Mouse (Mus musculus) hindbrain, embryonic 15.5 days (tissue): Measurements from ENCODE around the gene Zfp771. TPM values are rescaled to one million over a fixed set of nuclear protein-coding genes. Genes with fewer than 3 reads are reported as not detected.

Experiments
- ATAC-seq: fragments of 200-750 bp; cut with Nextera tagmentation; 2 replicates; pipeline ENCODE4 v1.8.0; 2017; ENCODE audit warnings: low read depth, moderate number of reproducible peaks, moderate TSS enrichment; ENCODE audit not compliant: low FRiP score
- H3K27ac ChIP-seq: fragments of 300-500 bp; sonication (generic); replicated peaks from 2 replicates; pipeline ENCODE4 v1.5.1; 2015; ENCODE audit warnings: mild to moderate bottlenecking, inconsistent platforms
- H3K27me3 ChIP-seq: fragments of 300-500 bp; sonication (generic); 2 replicates; pipeline ENCODE4 v1.6.1; 2015; ENCODE audit warnings: control low read depth, inconsistent platforms
- H3K36me3 ChIP-seq: fragments of 300-500 bp; sonication (generic); 2 replicates; pipeline ENCODE4 v1.6.1; 2015; ENCODE audit warnings: control low read depth, inconsistent platforms
- H3K4me1 ChIP-seq: fragments of 300-500 bp; sonication (generic); replicated peaks from 2 replicates; pipeline ENCODE4 v1.6.1; 2015; ENCODE audit warnings: control low read depth, inconsistent platforms
- H3K4me2 ChIP-seq: fragments of 300-500 bp; sonication (generic); 2 replicates; pipeline ENCODE4 v1.6.1; 2015; ENCODE audit warnings: moderate library complexity, mild to moderate bottlenecking, inconsistent platforms
- H3K4me3 ChIP-seq: fragments of 300-500 bp; sonication (generic); 2 replicates; pipeline ENCODE4 v1.5.1; 2015; ENCODE audit warnings: mild to moderate bottlenecking, inconsistent platforms
- H3K9ac ChIP-seq: fragments of 300-500 bp; sonication (generic); 2 replicates; pipeline ENCODE4 v1.6.1; 2015; ENCODE audit warnings: inconsistent platforms
- H3K9me3 ChIP-seq: fragments of 300-500 bp; sonication (generic); 2 replicates; pipeline ENCODE4 v1.6.1; 2016; ENCODE audit warnings: control low read depth, inconsistent platforms
- WGBS: fragments of 180-500 bp; shearing (Covaris S2); methylation state at CpG from one replicate; pipeline ENCODE4 v1.1.7; 2015; 5-methylcytosine and 5-hydroxymethylcytosine counted together
- polyA plus RNA-seq: library from polyadenylated mRNA; unstranded; fragments of >200 nt; fragmentation: Nextera tagmentation; extraction: Ambion mirVana; gene quantifications from 2 replicates; pipeline ENCODE4 v1.2.1, GENCODE M21; 2015

Zfp771 gene
- polyA plus RNA-seq, 1 experiment from 2014 or later, result 80.9 TPM

DNA sequence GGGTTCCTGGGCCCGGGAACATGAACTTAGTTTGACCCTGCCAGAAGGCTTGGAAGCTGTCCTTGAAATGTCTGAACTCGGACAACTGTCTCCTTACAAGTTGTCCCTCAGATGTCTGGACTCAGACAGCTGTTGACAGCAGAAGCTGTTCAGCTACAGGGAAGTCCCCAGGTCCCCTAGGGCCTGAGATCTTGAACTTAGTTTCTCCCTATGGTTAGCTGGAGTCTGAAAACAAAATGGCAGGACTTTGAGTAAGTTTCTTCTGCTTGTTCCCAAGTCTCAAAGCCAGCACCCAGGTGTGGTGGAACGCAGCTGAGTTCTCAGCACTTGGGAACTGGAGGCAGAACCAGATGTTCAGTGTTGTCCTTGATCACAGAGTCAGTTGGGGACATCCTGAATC lies 36.0 kb downstream of the Zfp771 start:
- Histone ChIP-seq H3K9ac (no peak overlapping the region), H3K4me2 (no peak overlapping the region), H3K4me1 (no peaks in the 10 kb centered on the region), H3K9me3 (no peaks in the 10 kb centered on the region), H3K27ac (no peak overlapping the region), H3K4me3 (no peak overlapping the region), H3K36me3 (no peaks in the 10 kb centered on the region), H3K27me3 (no peaks in the 10 kb centered on the region)
- ATAC-seq, result no peak
- 75% methylated on average over 3 of the region's 3 CpGs for WGBS

DNA sequence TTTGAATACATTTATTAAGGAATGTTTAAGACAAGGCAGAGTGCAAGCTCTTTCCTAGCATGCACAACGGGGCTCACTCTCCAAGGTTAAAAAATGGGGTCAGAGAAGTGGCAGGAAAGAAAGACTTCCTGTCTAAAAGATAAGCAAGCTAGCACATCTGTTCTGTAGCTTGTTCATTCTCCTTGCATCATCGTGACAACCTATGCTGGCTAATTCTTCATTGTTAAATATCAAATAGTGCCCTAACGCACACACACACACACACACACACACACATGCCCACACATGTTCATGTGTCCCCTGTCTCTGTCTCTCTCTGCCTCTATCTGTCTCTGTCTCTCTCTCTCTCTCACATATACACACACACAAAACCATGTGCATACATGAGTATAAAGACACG lies 37.0 kb downstream of the Zfp771 start:
- Histone ChIP-seq H3K27me3 (no peaks in the 10 kb centered on the region), H3K27ac (no peak overlapping the region), H3K4me2 (no peak overlapping the region), H3K4me1 (no peaks in the 10 kb centered on the region), H3K36me3 (no peaks in the 10 kb centered on the region), H3K4me3 (no peak overlapping the region), H3K9me3 (no peaks in the 10 kb centered on the region), H3K9ac (no peak overlapping the region)
- 85% methylated on average over 4 of the region's 4 CpGs for WGBS
- no peak for ATAC-seq

DNA sequence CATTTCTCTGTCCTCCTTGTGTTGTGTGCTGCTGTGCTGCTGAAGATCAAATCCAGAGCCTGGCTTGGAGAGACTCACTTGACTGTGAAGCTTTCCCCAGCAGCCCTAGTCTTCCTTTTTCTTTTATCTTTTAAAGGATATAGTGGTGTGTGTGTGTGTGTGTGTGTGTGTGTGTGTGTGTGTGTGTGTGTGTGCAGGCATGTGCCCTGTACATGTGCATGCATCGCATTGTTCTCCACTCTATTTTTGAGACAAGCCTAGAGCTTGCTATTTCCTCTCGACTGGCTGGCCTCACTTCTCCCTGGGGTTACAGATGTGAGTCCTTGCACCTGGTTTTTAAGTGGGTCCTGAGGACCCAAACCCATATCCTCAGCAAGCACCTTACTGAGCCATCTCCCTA lies 38.1 kb downstream of the Zfp771 start:
- 86% methylated on average over 2 of the region's 2 CpGs for WGBS
- Histone ChIP-seq H3K4me1 (no peaks in the 10 kb centered on the region), H3K4me3 (no peak overlapping the region), H3K27me3 (no peaks in the 10 kb centered on the region), H3K9me3 (no peaks in the 10 kb centered on the region), H3K27ac (no peak overlapping the region), H3K4me2 (no peak overlapping the region), H3K9ac (no peak overlapping the region), H3K36me3 (no peaks in the 10 kb centered on the region)
- ATAC-seq, result no peak

DNA sequence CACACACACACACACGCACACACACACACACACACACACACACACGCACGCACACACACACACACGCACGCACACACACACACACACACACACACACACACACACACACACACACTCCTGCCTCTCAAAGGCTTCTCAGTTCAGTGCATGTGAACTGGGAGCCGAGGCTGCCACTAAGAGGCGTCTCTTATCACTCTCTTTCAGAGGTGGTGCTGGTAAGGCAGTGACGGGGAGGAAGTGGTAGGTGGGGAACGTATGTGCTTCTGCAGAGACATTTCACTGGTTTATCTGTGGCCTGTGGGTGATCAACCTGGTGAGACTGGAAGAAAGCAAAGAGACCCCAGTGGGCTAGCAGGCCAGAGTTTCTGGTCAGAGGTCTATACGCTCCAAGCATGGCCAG lies 41.1 kb downstream of the Zfp771 start:
- Histone ChIP-seq H3K9ac (no peak overlapping the region), H3K4me1 (no peaks in the 10 kb centered on the region), H3K4me2 (no peak overlapping the region), H3K9me3 (no peaks in the 10 kb centered on the region), H3K27me3 (no peaks in the 10 kb centered on the region), H3K36me3 (no peaks in the 10 kb centered on the region), H3K27ac (no peak overlapping the region), H3K4me3 (no peak overlapping the region)
- 89% methylated on average over 7 of the region's 10 CpGs for WGBS
- no peak for ATAC-seq

DNA sequence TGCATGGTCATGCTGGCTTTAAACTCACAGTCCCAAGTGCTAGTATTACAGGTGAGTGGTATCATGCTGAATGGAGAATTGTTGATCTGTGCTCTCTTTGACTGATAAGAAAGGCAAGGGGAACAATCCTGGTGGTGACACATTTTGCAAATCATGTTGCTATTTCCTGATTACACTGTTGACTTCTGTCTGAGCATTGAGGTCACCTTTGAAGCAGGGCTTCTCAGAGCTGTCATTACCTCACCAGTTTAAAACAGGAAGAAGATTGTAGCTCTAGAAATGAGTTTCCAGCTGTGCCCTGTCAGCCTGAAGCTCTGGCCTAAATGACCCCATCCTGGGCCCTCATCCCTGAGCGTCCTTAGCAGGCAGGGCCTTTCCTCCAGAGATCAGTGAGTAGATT lies 43.9 kb downstream of the Zfp771 start:
- Histone ChIP-seq H3K4me3 (no peak overlapping the region), H3K9ac (no peak overlapping the region), H3K4me2 (no peak overlapping the region), H3K9me3 (no peaks in the 10 kb centered on the region), H3K4me1 (no peaks in the 10 kb centered on the region), H3K36me3 (no peaks in the 10 kb centered on the region), H3K27me3 (no peaks in the 10 kb centered on the region), H3K27ac (no peak overlapping the region)
- WGBS, result 79% methylated on average over 1 of the region's 1 CpGs
- ATAC-seq, result no peak

DNA sequence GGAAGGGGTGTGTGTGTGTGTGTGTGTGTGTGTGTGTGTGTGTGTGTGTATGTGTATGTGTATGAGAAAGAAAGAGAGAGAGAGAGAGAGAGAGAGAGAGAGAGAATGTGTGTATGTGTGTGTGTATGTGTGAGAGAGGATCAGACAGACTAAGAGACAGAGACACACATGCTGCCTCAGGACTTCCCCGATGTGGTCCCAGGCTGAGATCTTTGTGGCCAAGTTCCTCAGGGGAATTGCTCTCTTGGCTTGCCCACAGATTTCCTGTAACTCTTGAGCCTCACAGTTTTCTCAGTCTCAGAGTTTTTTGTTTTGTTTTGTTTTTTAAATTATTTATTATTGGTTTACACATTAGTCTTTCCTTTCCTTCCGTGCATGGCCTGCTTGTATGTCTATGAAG lies 45.2 kb downstream of the Zfp771 start:
- no peak overlapping the region for H3K4me2 ChIP-seq
- no peaks in the 10 kb centered on the region for H3K27me3 ChIP-seq
- H3K9me3 ChIP-seq, result no peaks in the 10 kb centered on the region
- no peaks in the 10 kb centered on the region for H3K4me1 ChIP-seq
- ATAC-seq, result no peak
- no peak overlapping the region for H3K27ac ChIP-seq
- H3K9ac ChIP-seq, result no peak overlapping the region
- H3K36me3 ChIP-seq, result no peaks in the 10 kb centered on the region
- WGBS, result 70% methylated on average over 2 of the region's 2 CpGs
- H3K4me3 ChIP-seq, result no peak overlapping the region

DNA sequence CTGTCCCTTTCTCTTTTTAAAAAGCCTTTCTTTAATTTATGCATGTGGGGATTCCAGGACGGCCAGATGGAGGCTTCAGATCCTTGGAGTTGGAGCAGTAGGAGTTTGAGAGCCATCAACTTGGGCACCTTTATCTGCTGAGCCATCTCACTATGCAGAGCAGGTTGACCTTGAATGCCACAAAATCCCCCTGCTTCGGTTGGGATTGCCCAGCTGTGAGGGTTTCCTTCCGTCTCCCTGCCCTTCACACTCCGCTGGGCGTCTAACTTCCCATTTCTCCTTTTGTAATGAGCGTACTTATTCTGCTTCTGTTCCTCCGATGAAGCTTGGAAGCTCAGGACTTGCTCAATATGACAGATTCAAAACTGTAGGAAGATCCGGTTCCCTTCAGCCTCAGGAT lies 46.1 kb downstream of the Zfp771 start:
- H3K9me3 ChIP-seq, result no peaks in the 10 kb centered on the region
- no peak overlapping the region for H3K4me3 ChIP-seq
- H3K4me2 ChIP-seq, result no peak overlapping the region
- no peaks in the 10 kb centered on the region for H3K36me3 ChIP-seq
- no peak for ATAC-seq
- 60% methylated on average over 8 of the region's 8 CpGs for WGBS
- no peak overlapping the region for H3K27ac ChIP-seq
- H3K9ac ChIP-seq, result no peak overlapping the region
- H3K27me3 ChIP-seq, result no peaks in the 10 kb centered on the region
- no peaks in the 10 kb centered on the region for H3K4me1 ChIP-seq

DNA sequence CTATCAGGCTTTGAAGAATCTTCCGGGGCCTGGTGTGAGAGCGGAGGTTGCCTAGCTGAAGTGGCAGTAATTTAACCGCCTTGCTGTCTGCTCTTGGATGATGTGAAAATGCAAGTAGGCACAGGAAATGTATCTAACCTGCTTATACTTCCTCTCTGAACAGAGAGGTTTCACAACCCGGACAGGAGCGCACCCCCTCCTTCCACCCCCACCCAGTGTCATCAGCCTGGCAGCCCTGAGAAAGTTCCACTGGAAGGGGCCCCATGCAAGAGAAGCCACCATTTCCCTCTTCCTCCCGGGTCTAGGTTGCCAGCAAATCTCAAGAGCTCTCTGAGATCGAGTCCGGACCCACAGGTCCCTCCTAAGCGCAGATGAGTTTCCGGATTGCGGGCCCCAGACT lies 52.0 kb downstream of the Zfp771 start, which contains the start of gene Itgal:
Gene Itgal, plus strand, starts transcription at position 163 of the 400 bp plus-strand sequence.
- Histone ChIP-seq H3K27me3 (no peaks in the 10 kb centered on the region), H3K4me1 (no peaks in the 10 kb centered on the region), H3K27ac (no peak within 1 kb of the TSS), H3K9ac (no peak within 1 kb of the TSS), H3K4me2 (no peak within 1 kb of the TSS), H3K4me3 (no peak within 1 kb of the TSS), H3K36me3 (no peaks in the 10 kb centered on the region), H3K9me3 (no peaks in the 10 kb centered on the region)
- WGBS, result 87% methylated on average over 11 of the region's 11 CpGs
- no peak for ATAC-seq

DNA sequence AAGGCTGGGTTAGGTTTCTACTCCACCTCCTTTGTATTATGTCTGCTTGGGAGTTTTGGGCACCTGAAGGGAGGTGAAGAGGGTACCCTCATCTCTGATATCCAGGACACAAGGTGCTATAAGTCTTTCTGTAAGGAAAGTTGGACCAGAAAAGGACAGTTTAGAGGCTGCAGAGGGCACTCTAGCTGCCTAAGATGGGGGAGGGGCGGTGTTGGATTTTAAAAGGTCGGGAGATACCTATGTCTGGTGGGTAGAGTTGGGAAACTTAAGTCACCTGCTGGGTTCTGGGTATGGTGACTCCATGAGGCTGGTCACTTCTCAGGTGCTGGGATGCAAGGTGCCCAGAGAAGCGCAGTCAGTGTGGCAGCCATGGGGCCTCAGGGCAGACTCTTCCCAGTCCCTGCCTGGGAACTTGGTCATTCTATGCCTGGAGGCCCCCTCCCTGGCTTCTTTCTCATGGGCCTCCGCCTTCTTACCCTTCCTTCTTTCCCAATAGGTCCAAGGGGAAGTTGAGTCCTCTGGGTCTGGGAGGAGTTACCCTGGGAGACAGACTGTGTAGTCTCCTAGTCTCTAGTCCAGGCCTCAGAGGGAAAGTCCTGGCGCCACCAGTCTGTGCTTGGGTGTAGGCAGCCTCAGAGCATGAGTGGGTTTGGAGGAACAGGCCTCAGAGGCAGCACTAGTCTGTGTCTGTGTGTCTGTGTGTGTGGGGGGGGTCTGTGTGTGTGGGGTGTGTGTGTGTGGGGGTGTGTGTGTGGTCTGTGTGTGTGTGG lies 52.9 kb downstream of the Zfp771 start:
- H3K4me1 ChIP-seq, result no peaks in the 10 kb centered on the region
- no peaks in the 10 kb centered on the region for H3K9me3 ChIP-seq
- H3K4me2 ChIP-seq, result no peak overlapping the region
- ATAC-seq, result no peak
- no peaks in the 10 kb centered on the region for H3K27me3 ChIP-seq
- no peak overlapping the region for H3K4me3 ChIP-seq
- 88% methylated on average over 5 of the region's 5 CpGs for WGBS
- H3K36me3 ChIP-seq, result no peaks in the 10 kb centered on the region
- no peak overlapping the region for H3K27ac ChIP-seq
- H3K9ac ChIP-seq, result no peak overlapping the region

DNA sequence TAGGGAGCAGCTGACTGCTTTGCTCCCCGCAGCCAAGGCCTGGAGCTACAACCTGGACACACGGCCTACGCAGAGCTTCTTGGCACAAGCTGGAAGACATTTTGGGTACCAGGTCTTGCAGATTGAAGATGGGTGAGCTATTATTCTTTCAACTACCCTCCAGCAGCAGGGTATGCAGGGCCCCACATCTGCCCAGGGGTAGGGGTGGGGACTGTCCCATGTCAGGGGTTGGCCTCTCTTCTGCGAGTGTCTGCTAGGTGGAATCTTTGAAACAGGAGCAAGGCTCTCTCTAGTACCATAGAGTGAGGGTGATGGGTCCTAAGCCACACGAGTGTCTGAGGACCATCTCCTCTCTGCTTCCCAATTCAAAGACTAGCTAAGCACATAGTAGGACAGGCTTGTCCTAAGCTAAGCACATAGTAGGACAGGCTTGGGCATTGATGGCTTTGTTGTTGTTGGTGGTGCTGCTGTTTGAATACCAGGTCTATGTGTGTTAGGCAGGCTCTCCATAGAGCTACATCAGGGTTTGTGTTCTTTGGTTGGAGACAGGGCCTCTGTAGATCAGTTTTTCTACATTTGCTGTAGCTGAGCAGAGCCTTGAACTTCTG lies 53.6 kb downstream of the Zfp771 start:
- Histone ChIP-seq H3K4me3 (no peak overlapping the region), H3K27me3 (no peaks in the 10 kb centered on the region), H3K4me2 (no peak overlapping the region), H3K9me3 (no peaks in the 10 kb centered on the region), H3K36me3 (no peaks in the 10 kb centered on the region), H3K27ac (no peak overlapping the region), H3K9ac (no peak overlapping the region), H3K4me1 (no peaks in the 10 kb centered on the region)
- 94% methylated on average over 5 of the region's 5 CpGs for WGBS
- no peak for ATAC-seq
